Mouse (Mus musculus) thymus, adult 2 months (tissue): ENCODE results near the gene Cenpm.

ENCODE experiments used
- CTCF ChIP-seq: fragments of 200-500 bp; IDR thresholded peaks from 2 replicates; pipeline ENCODE4 v1.5.1; 2012; ENCODE audit warnings: mild to moderate bottlenecking, control low read depth, low read length, moderate library complexity, borderline replicate concordance; ENCODE audit not compliant: control insufficient read depth, poor library complexity, insufficient read depth; ENCODE audit errors: extremely low read depth
- POLR2A ChIP-seq: fragments of 200-500 bp; IDR thresholded peaks from 2 replicates; pipeline ENCODE4 v1.6.1; 2012; ENCODE audit warnings: mild to moderate bottlenecking, low read length, control low read depth, moderate library complexity; ENCODE audit not compliant: control insufficient read depth, poor library complexity, insufficient read depth; ENCODE audit errors: extremely low read depth

DNA sequence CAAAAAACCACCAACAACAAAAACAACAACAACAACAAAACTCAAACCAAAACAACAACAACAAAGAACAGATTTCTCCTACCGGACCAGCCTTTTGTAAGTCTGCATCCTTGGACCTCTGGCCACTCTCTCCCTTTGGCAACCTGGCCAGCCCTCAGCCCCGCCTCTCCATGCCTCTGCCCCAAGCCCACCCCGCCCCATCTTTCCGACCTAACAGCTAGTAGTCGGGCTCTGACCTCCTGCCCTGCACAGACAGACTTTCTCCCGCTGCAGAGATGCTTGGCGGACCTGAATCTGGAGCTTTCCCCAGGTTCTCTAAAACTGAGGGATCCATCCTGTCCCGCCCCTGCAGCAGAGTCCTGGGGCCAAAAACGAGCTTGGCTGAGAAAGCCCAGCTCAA, 26.6 kb downstream of the Cenpm start:
- TF ChIP-seq POLR2A, result no peak
- TF ChIP-seq CTCF, result no peak
